Mouse (Mus musculus): ENCODE results near the gene Ftsj1.

DNA sequence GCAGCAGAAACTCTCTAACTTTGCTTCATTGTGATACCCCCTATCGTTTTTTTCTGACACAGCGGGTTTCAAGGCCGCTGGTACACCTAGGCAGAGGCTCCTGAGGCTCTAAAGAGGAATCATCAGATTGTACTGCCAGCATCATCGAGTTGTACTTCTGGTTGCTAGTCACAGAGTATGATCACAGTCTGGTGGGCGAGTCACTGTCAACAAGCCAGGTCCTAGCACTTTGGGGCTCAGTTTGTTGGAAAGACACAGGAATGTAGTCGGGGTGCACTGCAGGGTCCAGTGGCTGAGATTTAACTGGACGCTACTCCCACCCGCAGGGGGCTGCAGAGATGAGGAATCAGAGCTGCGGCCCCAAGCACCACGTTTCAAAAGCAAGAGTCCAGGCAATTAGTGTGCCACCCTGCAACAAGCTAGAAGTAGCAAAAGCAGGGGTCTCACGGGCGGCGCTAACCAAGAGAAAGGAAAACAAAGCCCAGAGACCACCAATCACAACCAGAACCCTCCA, 60.0 kb downstream of the Ftsj1 start:
- no peak for TF ChIP-seq CTCF (IDR thresholded peaks at IDR 0.05; ENCODE audit: insufficient read depth, low read depth, low read length)
- TF ChIP-seq POLR2A (IDR thresholded peaks at IDR 0.05; ENCODE audit: insufficient read depth, low read depth, low read length), result no peak

All from olfactory bulb, adult 2 months (tissue).